Mouse (Mus musculus): ENCODE data around the gene Trp53bp2. TPM values are rescaled to one million over a fixed set of nuclear protein-coding genes. Genes with fewer than 3 reads are reported as not detected.

Trp53bp2 gene
- polyA plus RNA-seq (2015; fragmentation: Nextera tagmentation; extraction: Ambion mirVana): 6.8 and 6.9 TPM in 2 replicates

DNA sequence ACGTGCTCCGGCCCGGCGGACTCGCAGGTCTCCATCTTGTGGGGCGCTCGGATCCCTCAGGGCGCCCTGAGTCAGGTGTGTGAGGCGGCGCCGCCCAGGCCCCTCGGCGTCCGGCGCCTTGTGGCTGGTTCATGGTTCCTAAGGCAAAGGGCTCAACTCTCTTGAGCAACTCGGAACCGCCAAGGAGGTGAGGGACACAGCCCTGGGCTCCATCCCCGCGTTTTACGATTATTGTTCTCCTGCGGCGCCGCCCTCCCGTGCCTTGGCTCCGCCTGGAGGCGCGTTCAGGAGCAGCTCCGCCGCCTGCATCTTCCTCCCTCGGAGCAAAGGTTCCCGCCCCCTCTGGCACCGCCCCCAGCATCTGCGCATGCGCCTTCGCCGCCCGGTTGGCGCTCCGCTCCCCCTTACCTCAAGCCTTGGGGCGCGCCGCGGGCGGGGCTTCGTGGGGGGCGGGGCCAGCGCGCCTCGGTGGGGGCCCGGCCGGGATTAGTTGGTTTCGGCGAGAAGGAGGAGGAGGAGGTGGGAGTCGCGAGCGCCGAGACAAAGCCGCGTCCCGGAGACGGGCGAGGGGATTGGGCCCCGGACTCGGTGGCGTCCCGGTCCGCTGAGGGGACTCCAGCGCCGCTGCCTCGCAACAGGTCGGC is at the start of gene Trp53bp2:
Trp53bp2 (plus strand) TSS at position 489 of the 644 bp plus-strand sequence.

Other genes with a start within 250 kb of the Trp53bp2 start
- not detected in 2 replicates for gene Vmn1r1, start 244.7 kb upstream of the Trp53bp2 start, polyA plus RNA-seq (2015; fragmentation: Nextera tagmentation; extraction: Ambion mirVana)
- 75.1 and 94.7 TPM in 2 replicates for gene Degs1, start 126.4 kb upstream of the Trp53bp2 start, polyA plus RNA-seq (2015; fragmentation: Nextera tagmentation; extraction: Ambion mirVana)
- 6.5 and 8.5 TPM in 2 replicates for gene Fbxo28, start 67.5 kb upstream of the Trp53bp2 start, polyA plus RNA-seq (2015; fragmentation: Nextera tagmentation; extraction: Ambion mirVana)
- gene Capn2, start 108.4 kb downstream of the Trp53bp2 start, polyA plus RNA-seq (2015; fragmentation: Nextera tagmentation; extraction: Ambion mirVana): 73.7 and 82.3 TPM in 2 replicates
- gene Capn8, start 155.8 kb downstream of the Trp53bp2 start, polyA plus RNA-seq (2015; fragmentation: Nextera tagmentation; extraction: Ambion mirVana): not detected in 2 replicates

Measured in skeletal muscle tissue, postnatal 0 days (tissue).